Mouse (Mus musculus) liver, adult (tissue): ENCODE measurements around the gene Gm8251.

ENCODE experiments used
- GATA4 ChIP-seq: IDR thresholded peaks from 2 replicates; pipeline ENCODE4 v1.6.1; 2014; ENCODE audit warnings: mild to moderate bottlenecking, low read length; ENCODE audit not compliant: insufficient replicate concordance

Gm8251 gene

GRCm38 (mm10) chr1:44061836-44062235 is at the start of gene Gm8251:
TSS of gene Gm8251 (minus strand) at chr1:44061936.
- TF ChIP-seq GATA4 = no peak

- TF ChIP-seq GATA4 = no peak
Observed at GRCm38 (mm10) chr1:44102939-44103338, 41.2 kb upstream of the Gm8251 start.

- no peak for TF ChIP-seq GATA4
Observed at GRCm38 (mm10) chr1:44102259-44102717, 40.6 kb upstream of the Gm8251 start, which contains the start of gene Tex30. TSS of gene Tex30 (minus strand) at chr1:44102441.

- peak; percentile 90; the same call in 1 of the 2 replicates for TF ChIP-seq GATA4
Observed at GRCm38 (mm10) chr1:44101448-44102225, 39.9 kb upstream of the Gm8251 start.

- TF ChIP-seq GATA4 = no peak
Observed at GRCm38 (mm10) chr1:44064625-44065024, 2.9 kb upstream of the Gm8251 start.

- no peak for TF ChIP-seq GATA4
Observed at GRCm38 (mm10) chr1:44063439-44063838, 1.7 kb upstream of the Gm8251 start.

GRCm38 (mm10) chr1:44057805-44058204 is 3.9 kb downstream of the Gm8251 start:
- no peak for TF ChIP-seq GATA4

- TF ChIP-seq GATA4 = no peak
Observed at GRCm38 (mm10) chr1:44046556-44046955, 15.2 kb downstream of the Gm8251 start.

- TF ChIP-seq GATA4 = no peak
Observed at GRCm38 (mm10) chr1:44042555-44042915, 19.2 kb downstream of the Gm8251 start.

GRCm38 (mm10) chr1:44041797-44042554 is 19.8 kb downstream of the Gm8251 start:
- TF ChIP-seq GATA4 = no peak

GRCm38 (mm10) chr1:44032948-44033347 is 28.8 kb downstream of the Gm8251 start:
- no peak for TF ChIP-seq GATA4

- TF ChIP-seq GATA4 = no peak
Observed at GRCm38 (mm10) chr1:44032213-44032612, 29.5 kb downstream of the Gm8251 start.

- TF ChIP-seq GATA4 = no peak
Observed at GRCm38 (mm10) chr1:44027651-44028050, 34.1 kb downstream of the Gm8251 start.

- TF ChIP-seq GATA4 = no peak
Observed at GRCm38 (mm10) chr1:44022656-44023055, 39.1 kb downstream of the Gm8251 start.

- no peak for TF ChIP-seq GATA4
Observed at GRCm38 (mm10) chr1:44019934-44020333, 41.8 kb downstream of the Gm8251 start, which contains the start of gene Mettl21c. TSS of gene Mettl21c (minus strand) at chr1:44020034.

GRCm38 (mm10) chr1:44015556-44015955 is 46.2 kb downstream of the Gm8251 start:
- no peak for TF ChIP-seq GATA4
